Mouse (Mus musculus) MEL (cell line): ENCODE measurements around the gene Cd47. TPM values are rescaled to one million over a fixed set of nuclear protein-coding genes. Genes with fewer than 3 reads are reported as not detected.

Source experiments
- DNase-seq: peaks from one replicate; pipeline ENCODE4 v3.0.0; 2011; ENCODE audit warnings: low read depth, low spot score
- H3K27ac ChIP-seq: 2 replicates; pipeline ENCODE4 v1.5.1; 2012; ENCODE audit warnings: low read depth, mild to moderate bottlenecking, control low read depth, low read length, moderate library complexity; ENCODE audit not compliant: control insufficient read depth
- H3K27me3 ChIP-seq, 2 experiments: fragments of 150-350 bp in 1 of 2; sonication (generic) in 1 of 2; 2 replicates each; pipeline ENCODE4 v1.6.1; 2012; ENCODE audit warnings: low read length in 2 of 2, mild to moderate bottlenecking in 2 of 2, improper control_type of control experiment in 1 of 2, moderate library complexity in 1 of 2; ENCODE audit not compliant: insufficient read depth in 2 of 2, control insufficient read depth in 1 of 2
- H3K36me3 ChIP-seq, 2 experiments: 2 replicates each; pipeline ENCODE4 v1.6.1; 2012 to 2014; ENCODE audit warnings: low read length in 2 of 2, improper control_type of control experiment in 1 of 2, inconsistent platforms in 1 of 2, mild to moderate bottlenecking in 1 of 2; ENCODE audit not compliant: insufficient read depth in 2 of 2, control insufficient read depth in 1 of 2
- H3K4me1 ChIP-seq, 2 experiments: fragments of 150-350 bp in 1 of 2; sonication (generic) in 1 of 2; 2 replicates each; pipeline ENCODE4 v1.6.1; 2012; ENCODE audit warnings: low read length in 2 of 2, improper control_type of control experiment in 1 of 2, mild to moderate bottlenecking in 1 of 2; ENCODE audit not compliant: insufficient read depth in 2 of 2, control insufficient read depth in 1 of 2
- H3K4me3 ChIP-seq, 2 experiments: fragments of 150-350 bp in 1 of 2; sonication (generic) in 1 of 2; 2 replicates each; pipeline ENCODE4 v1.5.1; 2012; ENCODE audit warnings: low read depth in 2 of 2, low read length in 2 of 2, mild to moderate bottlenecking in 2 of 2, moderate library complexity in 2 of 2, control low read depth in 1 of 2, improper control_type of control experiment in 1 of 2; ENCODE audit not compliant: control insufficient read depth in 1 of 2, insufficient read depth in 1 of 2
- H3K79me2 ChIP-seq: 2 replicates; pipeline ENCODE4 v1.6.1; 2012; ENCODE audit warnings: mild to moderate bottlenecking, low read length, moderate library complexity; ENCODE audit not compliant: control insufficient read depth, poor library complexity, insufficient read depth
- H3K9ac ChIP-seq: 2 replicates; pipeline ENCODE4 v1.6.1; 2012; ENCODE audit warnings: low read depth, mild to moderate bottlenecking, control low read depth, low read length, moderate library complexity; ENCODE audit not compliant: control insufficient read depth, poor library complexity, severe bottlenecking
- H3K9me3 ChIP-seq: fragments of 150-350 bp; sonication (generic); replicated peaks from 2 replicates; pipeline ENCODE4 v1.6.1; 2012; ENCODE audit warnings: mild to moderate bottlenecking, low read length, improper control_type of control experiment, moderate library complexity; ENCODE audit not compliant: insufficient read depth
- CHD1 ChIP-seq: IDR thresholded peaks from 2 replicates; pipeline ENCODE4 v1.6.1; 2012; ENCODE audit warnings: low read depth, mild to moderate bottlenecking, inconsistent platforms, low read length, improper control_type of control experiment
- CHD2 ChIP-seq: IDR thresholded peaks from 2 replicates; pipeline ENCODE4 v1.6.1; 2011; ENCODE audit warnings: low read length, improper control_type of control experiment
- E2F4 ChIP-seq: IDR thresholded peaks from 2 replicates; pipeline ENCODE4 v1.6.1; 2011; ENCODE audit warnings: low read depth, low read length, improper control_type of control experiment, borderline replicate concordance
- ELF1 ChIP-seq: IDR thresholded peaks from 2 replicates; pipeline ENCODE4 v1.6.1; 2014; ENCODE audit warnings: low read depth, mild to moderate bottlenecking, inconsistent platforms, low read length, improper control_type of control experiment, moderate library complexity
- EP300 ChIP-seq, 2 experiments: IDR thresholded peaks; 2 replicates each; pipeline ENCODE4 v1.6.1; 2011; ENCODE audit warnings: improper control_type of control experiment in 2 of 2, low read length in 2 of 2, low read depth in 1 of 2, mild to moderate bottlenecking in 1 of 2
- GABPA ChIP-seq: IDR thresholded peaks from 2 replicates; pipeline ENCODE4 v1.6.1; 2012; ENCODE audit warnings: low read depth, mild to moderate bottlenecking, inconsistent platforms, low read length, improper control_type of control experiment, moderate library complexity
- KAT2A ChIP-seq: conservative IDR thresholded peaks from 2 replicates; pipeline ENCODE4 v1.6.1; 2012; ENCODE audit warnings: low read depth, low read length, improper control_type of control experiment, inconsistent platforms
- MEF2A ChIP-seq: IDR thresholded peaks from 2 replicates; pipeline ENCODE4 v1.6.1; 2014; ENCODE audit warnings: low read depth, mild to moderate bottlenecking, inconsistent platforms, low read length, improper control_type of control experiment; ENCODE audit not compliant: poor library complexity, insufficient replicate concordance, severe bottlenecking; ENCODE audit errors: extremely low read depth
- MYB ChIP-seq: IDR thresholded peaks from 2 replicates; pipeline ENCODE4 v1.6.1; 2011; ENCODE audit warnings: mild to moderate bottlenecking, low read depth, low read length, improper control_type of control experiment
- MYC ChIP-seq: IDR thresholded peaks from 2 replicates; pipeline ENCODE4 v1.6.1; 2011; ENCODE audit warnings: low read depth, mild to moderate bottlenecking, low read length, improper control_type of control experiment, moderate library complexity
- NRF1 ChIP-seq: IDR thresholded peaks from 2 replicates; pipeline ENCODE4 v1.6.1; 2014; ENCODE audit warnings: low read depth, mild to moderate bottlenecking, inconsistent platforms, low read length, improper control_type of control experiment, moderate library complexity; ENCODE audit not compliant: poor library complexity, insufficient read depth, severe bottlenecking
- POLR2AphosphoS2 ChIP-seq: IDR thresholded peaks from 2 replicates; pipeline ENCODE4 v1.6.1; 2011; ENCODE audit warnings: low read length, improper control_type of control experiment
- SIN3A ChIP-seq: IDR thresholded peaks from 2 replicates; pipeline ENCODE4 v1.6.1; 2012; ENCODE audit warnings: low read length, improper control_type of control experiment, inconsistent platforms
- TAL1 ChIP-seq: IDR thresholded peaks from 2 replicates; pipeline ENCODE4 v1.6.1; 2012; ENCODE audit warnings: mild to moderate bottlenecking, inconsistent platforms, low read length, moderate library complexity, mixed read lengths
- TCF12 ChIP-seq: IDR thresholded peaks from 2 replicates; pipeline ENCODE4 v1.6.1; 2014; ENCODE audit warnings: low read depth, mild to moderate bottlenecking, inconsistent platforms, low read length, improper control_type of control experiment, moderate library complexity
- ZC3H11A ChIP-seq: IDR thresholded peaks from 2 replicates; pipeline ENCODE4 v1.6.1; 2012; ENCODE audit warnings: low read depth, mild to moderate bottlenecking, inconsistent platforms, low read length, improper control_type of control experiment
- ZMIZ1 ChIP-seq: IDR thresholded peaks from 2 replicates; pipeline ENCODE4 v1.6.1; 2012; ENCODE audit warnings: low read depth, mild to moderate bottlenecking, inconsistent platforms, low read length, improper control_type of control experiment, moderate library complexity
- polyA plus RNA-seq, 2 experiments: library from polyadenylated mRNA; stranded (reverse) in 1 of 2; unstranded in 1 of 2; fragments of >175 nt in 1 of 2; fragments of >200 nt in 1 of 2; gene quantifications; 2 replicates each; pipeline versions ENCODE4 v1.2.1 to v1.2.4; 2012; ENCODE audit warnings: low replicate concordance in 2 of 2, low read depth in 1 of 2; ENCODE audit not compliant: insufficient read length in 2 of 2, insufficient read depth in 1 of 2, missing spikeins in 1 of 2
- total RNA-seq: library from RNA; depleted of rRNA; stranded (reverse); fragments of 300-350 nt; gene quantifications from 2 replicates; pipeline ENCODE4 v1.2.3, GENCODE M21; 2012

The Cd47 gene
- total and polyA plus RNA-seq, 3 experiments = 45.9 to 57.5 (median 51.7) TPM

DNA sequence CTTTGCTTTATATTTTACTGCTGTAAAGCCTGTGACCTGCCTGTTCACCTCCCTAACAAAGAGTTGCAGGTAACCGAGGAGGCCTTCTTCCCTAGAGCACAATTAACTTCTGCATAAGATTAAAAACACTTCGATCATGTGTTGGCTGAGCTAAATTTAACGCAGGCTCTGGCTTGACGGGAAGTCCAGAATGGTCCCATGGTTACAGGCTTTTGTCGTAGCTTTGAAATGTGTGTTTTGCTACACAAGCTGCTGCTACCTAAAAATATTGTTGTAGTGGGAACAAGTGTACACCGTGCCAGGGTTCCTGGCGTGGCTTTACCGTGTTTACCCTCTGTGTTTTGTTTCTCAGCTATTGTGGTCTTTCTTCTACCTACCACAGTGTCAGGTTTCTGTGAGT is 109.2 kb downstream of the Cd47 start:
- no peaks in the 10 kb centered on the region for H3K9me3 ChIP-seq
- DNase-seq = no peak
- H3K4me3 ChIP-seq = no peak overlapping the region
- H3K27ac ChIP-seq = no peak overlapping the region
- no peak overlapping the region for H3K9ac ChIP-seq
- no peaks in the 10 kb centered on the region for H3K27me3 ChIP-seq
- peaks cover 9 to 44% of the 10 kb centered on the region in 2 experiments for H3K36me3 ChIP-seq
- no peaks in the 10 kb centered on the region for H3K79me2 ChIP-seq
- TF ChIP-seq TCF12 = no peak
- no peak for TF ChIP-seq ELF1
- no peak for TF ChIP-seq KAT2A
- TF ChIP-seq GABPA = no peak
- TF ChIP-seq NRF1 = no peak
- no peak for TF ChIP-seq MYC
- TF ChIP-seq ZC3H11A = no peak
- no peak for TF ChIP-seq POLR2AphosphoS2
- TF ChIP-seq SIN3A = no peak
- no peak for TF ChIP-seq E2F4
- no peak for TF ChIP-seq MEF2A
- no peak for TF ChIP-seq CHD2
- TF ChIP-seq ZMIZ1 = no peak
- TF ChIP-seq TAL1 = no peak
- no peak for TF ChIP-seq MYB
- H3K4me1 ChIP-seq = peaks cover 22 to 31% of the 10 kb centered on the region in 2 experiments

DNA sequence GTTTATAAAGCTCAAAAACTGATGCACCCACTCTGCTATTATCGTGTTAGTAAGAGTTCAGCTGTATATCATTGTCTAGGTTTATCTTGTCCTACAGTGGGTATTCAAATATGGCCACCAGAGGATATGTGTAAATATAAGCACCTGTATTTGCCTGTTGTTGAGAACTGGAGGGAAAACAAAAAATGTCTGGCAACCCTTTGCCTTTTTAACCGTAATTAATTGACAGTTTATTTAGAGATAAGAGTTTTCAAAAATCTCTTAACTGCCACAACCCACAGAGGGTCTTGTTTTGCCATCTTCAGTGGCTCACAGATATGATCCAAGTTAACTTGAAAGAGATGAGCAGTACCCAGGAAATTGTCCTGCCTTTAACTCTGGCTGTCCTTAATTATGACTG is 113.8 kb downstream of the Cd47 start:
- TF ChIP-seq MEF2A = no peak
- TF ChIP-seq POLR2AphosphoS2 = no peak
- 0 out of 2 replicates have a peak, but pooled peaks have one; percentile 52 for TF ChIP-seq CHD1
- peak in 1 of 2 experiments; percentile 55; a peak in 1 of 4 replicates for TF ChIP-seq EP300 (IDR thresholded peaks at IDR 0.05; ENCODE audit: low read depth in 1 of 2, low read length in 2 of 2)
- H3K9me3 ChIP-seq = no peaks in the 10 kb centered on the region
- no peak overlapping the region for H3K4me3 ChIP-seq
- DNase-seq = no peak
- H3K36me3 ChIP-seq = peaks cover 4 to 6% of the 10 kb centered on the region in 2 experiments
- no peaks in the 10 kb centered on the region for H3K27me3 ChIP-seq
- H3K4me1 ChIP-seq = peaks cover 0 to 2% of the 10 kb centered on the region in 2 experiments; a peak in 2 of 4 replicates
- H3K79me2 ChIP-seq = no peaks in the 10 kb centered on the region
- no peak overlapping the region for H3K9ac ChIP-seq
- H3K27ac ChIP-seq = no peak overlapping the region
